Mouse (Mus musculus) CH12.LX (cell line): Measurements from ENCODE around the gene Crip1.

Experiments used
- CTCF ChIP-seq, 2 experiments: IDR thresholded peaks in 1 of 2; conservative IDR thresholded peaks in 1 of 2; 2 replicates each; pipeline ENCODE4 v1.5.1; 2011 to 2012; ENCODE audit warnings: low read depth in 2 of 2, low read length in 2 of 2, improper control_type of control experiment in 1 of 2, inconsistent platforms in 1 of 2, mild to moderate bottlenecking in 1 of 2, moderate library complexity in 1 of 2
- E2F4 ChIP-seq: IDR thresholded peaks from 2 replicates; pipeline ENCODE4 v1.6.1; 2011; ENCODE audit warnings: low read depth, low read length, improper control_type of control experiment; ENCODE audit not compliant: insufficient replicate concordance
- ELF1 ChIP-seq: IDR thresholded peaks from 2 replicates; pipeline ENCODE4 v1.6.1; 2014; ENCODE audit warnings: low read depth, mild to moderate bottlenecking, inconsistent platforms, low read length, improper control_type of control experiment
- EP300 ChIP-seq: IDR thresholded peaks from 2 replicates; pipeline ENCODE4 v1.6.1; 2011; ENCODE audit warnings: low read length, improper control_type of control experiment
- HCFC1 ChIP-seq: IDR thresholded peaks from 2 replicates; pipeline ENCODE4 v1.6.1; 2012; ENCODE audit warnings: low read depth, mild to moderate bottlenecking, inconsistent platforms, low read length, improper control_type of control experiment
- JUN ChIP-seq: IDR thresholded peaks from 2 replicates; pipeline ENCODE4 v1.6.1; 2011; ENCODE audit warnings: low read depth, mild to moderate bottlenecking, low read length, improper control_type of control experiment, moderate library complexity; ENCODE audit not compliant: insufficient read depth
- KAT2A ChIP-seq: IDR thresholded peaks from 2 replicates; pipeline ENCODE4 v1.6.1; 2012; ENCODE audit warnings: low read length, improper control_type of control experiment, inconsistent platforms; ENCODE audit not compliant: insufficient replicate concordance
- MAFK ChIP-seq: IDR thresholded peaks from 2 replicates; pipeline ENCODE4 v1.6.1; 2011; ENCODE audit warnings: low read length, improper control_type of control experiment; ENCODE audit not compliant: insufficient replicate concordance
- MEF2A ChIP-seq: IDR thresholded peaks from 2 replicates; pipeline ENCODE4 v1.6.1; 2014; ENCODE audit warnings: low read depth, mild to moderate bottlenecking, inconsistent platforms, low read length, improper control_type of control experiment, borderline replicate concordance
- NRF1 ChIP-seq: IDR thresholded peaks from 2 replicates; pipeline ENCODE4 v1.6.1; 2014; ENCODE audit warnings: low read depth, mild to moderate bottlenecking, inconsistent platforms, low read length, improper control_type of control experiment, moderate library complexity
- POLR2A ChIP-seq: IDR thresholded peaks from 2 replicates; pipeline ENCODE4 v1.6.1; 2011; ENCODE audit warnings: low read depth, mild to moderate bottlenecking, improper control_type of control experiment, low read length
- TBP ChIP-seq: conservative IDR thresholded peaks from 2 replicates; pipeline ENCODE4 v1.6.1; 2011; ENCODE audit warnings: low read depth, low read length, improper control_type of control experiment
- USF1 ChIP-seq: IDR thresholded peaks from 2 replicates; pipeline ENCODE4 v1.6.1; 2014; ENCODE audit warnings: low read depth, mild to moderate bottlenecking, inconsistent platforms, low read length, improper control_type of control experiment
- ZC3H11A ChIP-seq: IDR thresholded peaks from 2 replicates; pipeline ENCODE4 v1.6.1; 2012; ENCODE audit warnings: low read depth, mild to moderate bottlenecking, inconsistent platforms, low read length, improper control_type of control experiment

DNA sequence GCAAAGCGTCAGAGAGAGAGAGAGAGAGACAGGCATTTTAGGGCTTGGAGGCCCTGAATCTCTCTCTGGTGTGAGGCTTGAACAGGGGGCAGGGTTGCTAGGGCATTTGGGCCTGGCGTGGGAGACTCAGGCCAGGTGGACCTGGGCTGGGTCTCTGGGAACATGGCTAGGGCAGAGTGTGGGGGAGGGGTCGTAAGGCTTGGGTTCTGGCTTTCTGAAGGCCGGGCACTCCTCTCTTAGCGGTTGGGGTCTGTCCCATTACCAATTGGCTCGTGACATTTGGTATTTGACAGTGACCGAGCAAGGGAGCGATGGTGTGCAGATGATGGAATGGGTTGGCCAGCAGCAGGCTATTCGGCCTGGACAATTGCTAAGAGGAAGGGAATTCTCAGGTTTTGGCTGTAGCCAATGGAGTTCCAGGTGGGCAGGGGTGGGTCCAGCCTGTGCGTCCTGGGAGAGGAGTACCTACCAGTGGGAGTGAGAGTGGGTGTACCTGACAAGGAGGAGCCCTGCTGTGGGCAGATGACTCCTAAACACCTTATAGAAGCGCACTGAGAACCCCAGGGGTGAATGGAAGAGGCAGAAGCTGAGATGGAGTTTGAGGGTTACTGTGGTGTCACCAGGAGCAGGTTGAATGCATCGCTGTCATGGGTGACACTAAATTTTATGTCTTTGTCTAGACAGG lies 40.4 kb downstream of the Crip1 start:
- TF ChIP-seq EP300, result no peak
- no peak for TF ChIP-seq MEF2A
- TF ChIP-seq MAFK, result no peak
- no peak for TF ChIP-seq USF1
- TF ChIP-seq CTCF (conservative IDR thresholded peaks at IDR 0.05 in 1 of 2, IDR thresholded peaks at IDR 0.05 in 1 of 2; ENCODE audit: low read depth in 2 of 2, low read length in 2 of 2), result no peak
- TF ChIP-seq HCFC1, result no peak
- TF ChIP-seq POLR2A, result no peak
- no peak for TF ChIP-seq JUN
- TF ChIP-seq NRF1, result no peak
- no peak for TF ChIP-seq KAT2A
- TF ChIP-seq TBP, result no peak
- TF ChIP-seq E2F4, result no peak
- TF ChIP-seq ELF1, result no peak
- no peak for TF ChIP-seq ZC3H11A
